Mouse (Mus musculus) thymus, adult 2 months (tissue): ENCODE results near the gene Ube2ql1. TPM values are rescaled to one million over a fixed set of nuclear protein-coding genes. Genes with fewer than 3 reads are reported as not detected.

Experiments used
- DNase-seq: peaks from one replicate; pipeline ENCODE4 v3.0.0; 2021
- H3K27ac ChIP-seq: fragments of 200-500 bp; 2 replicates; pipeline ENCODE4 v1.5.1; 2012; ENCODE audit warnings: low read length, control low read depth; ENCODE audit not compliant: control insufficient read depth, insufficient read depth
- H3K27me3 ChIP-seq: fragments of 200-500 bp; 2 replicates; pipeline ENCODE4 v1.6.1; 2012; ENCODE audit warnings: mild to moderate bottlenecking, low read length, moderate library complexity, mixed read lengths; ENCODE audit not compliant: control insufficient read depth, insufficient read depth
- H3K36me3 ChIP-seq: fragments of 200-500 bp; 2 replicates; pipeline ENCODE4 v1.6.1; 2012; ENCODE audit warnings: mild to moderate bottlenecking, low read length, moderate library complexity; ENCODE audit not compliant: control insufficient read depth, insufficient read depth
- H3K4me1 ChIP-seq: fragments of 200-500 bp; replicated peaks from 2 replicates; pipeline ENCODE4 v1.6.1; 2012; ENCODE audit warnings: low read length; ENCODE audit not compliant: control insufficient read depth, insufficient read depth
- H3K4me3 ChIP-seq: fragments of 200-500 bp; 2 replicates; pipeline ENCODE4 v1.5.1; 2012; ENCODE audit warnings: mild to moderate bottlenecking, low read length, control low read depth, moderate library complexity; ENCODE audit not compliant: control insufficient read depth, insufficient read depth
- CTCF ChIP-seq: fragments of 200-500 bp; IDR thresholded peaks from 2 replicates; pipeline ENCODE4 v1.5.1; 2012; ENCODE audit warnings: mild to moderate bottlenecking, control low read depth, low read length, moderate library complexity, borderline replicate concordance; ENCODE audit not compliant: control insufficient read depth, poor library complexity, insufficient read depth; ENCODE audit errors: extremely low read depth
- POLR2A ChIP-seq: fragments of 200-500 bp; IDR thresholded peaks from 2 replicates; pipeline ENCODE4 v1.6.1; 2012; ENCODE audit warnings: mild to moderate bottlenecking, low read length, control low read depth, moderate library complexity; ENCODE audit not compliant: control insufficient read depth, poor library complexity, insufficient read depth; ENCODE audit errors: extremely low read depth
- WGBS: fragments of 180-500 bp; shearing (Covaris S2); methylation state at CpG from one replicate; pipeline ENCODE4 v1.1.7; 2018; 5-methylcytosine and 5-hydroxymethylcytosine counted together
- polyA plus RNA-seq: library from polyadenylated mRNA; depleted of rRNA; stranded (reverse); fragments of >200 nt; gene quantifications from 2 replicates; pipeline ENCODE4 v1.2.3, GENCODE M21; 2012; rRNA removed

Gene Ube2ql1
- polyA plus RNA-seq, result 2.7 and 4.5 TPM in 2 replicates

GRCm38 (mm10) chr13:69739759-69740135 lies at the start of gene Ube2ql1:
Gene Ube2ql1, minus strand, starts transcription at chr13:69739889.
- Histone ChIP-seq H3K4me3 (peak within 1 kb of the TSS; percentile 36), H3K27me3 (peaks cover 9% of the 10 kb centered on the region; the same call in 1 of the 2 replicates), H3K4me1 (peaks cover 10% of the 10 kb centered on the region; the same call in 1 of the 2 replicates), H3K36me3 (no peaks in the 10 kb centered on the region), H3K27ac (no peak within 1 kb of the TSS)
- peak; percentile 67 for DNase-seq
- WGBS, result 1% methylated on average over 44 of the region's 46 CpGs
- TF ChIP-seq POLR2A (no peak), CTCF (peak; percentile 70; the same call in 1 of the 2 replicates)

- no peaks in the 10 kb centered on the region for H3K4me1 ChIP-seq
- no peak for DNase-seq
- H3K27ac ChIP-seq, result no peak overlapping the region
- WGBS, result 20% methylated on average over 5 of the region's 5 CpGs
- TF ChIP-seq POLR2A, result no peak
- TF ChIP-seq CTCF, result no peak
- no peaks in the 10 kb centered on the region for H3K36me3 ChIP-seq
- no peaks in the 10 kb centered on the region for H3K27me3 ChIP-seq
- no peak overlapping the region for H3K4me3 ChIP-seq
Measured at GRCm38 (mm10) chr13:69788704-69789103, 49.0 kb upstream of the Ube2ql1 start.

GRCm38 (mm10) chr13:69778221-69778620 lies 38.5 kb upstream of the Ube2ql1 start:
- H3K27me3 ChIP-seq, result no peaks in the 10 kb centered on the region
- H3K27ac ChIP-seq, result no peak overlapping the region
- 93% methylated on average over 19 of the region's 19 CpGs for WGBS
- H3K4me1 ChIP-seq, result no peaks in the 10 kb centered on the region
- TF ChIP-seq POLR2A, result no peak
- TF ChIP-seq CTCF, result no peak
- no peaks in the 10 kb centered on the region for H3K36me3 ChIP-seq
- DNase-seq, result no peak
- H3K4me3 ChIP-seq, result no peak overlapping the region

- WGBS, result 86% methylated on average over 4 of the region's 4 CpGs
- TF ChIP-seq CTCF, result no peak
- no peak for TF ChIP-seq POLR2A
- Histone ChIP-seq H3K36me3 (no peaks in the 10 kb centered on the region), H3K27me3 (no peaks in the 10 kb centered on the region), H3K4me1 (no peaks in the 10 kb centered on the region), H3K27ac (no peak overlapping the region), H3K4me3 (no peak overlapping the region)
- DNase-seq, result no peak
Measured at GRCm38 (mm10) chr13:69772358-69772757, 32.7 kb upstream of the Ube2ql1 start.

GRCm38 (mm10) chr13:69770538-69771456 lies 31.1 kb upstream of the Ube2ql1 start:
- TF ChIP-seq POLR2A, result no peak
- TF ChIP-seq CTCF, result no peak
- WGBS, result 69% methylated on average over 12 of the region's 12 CpGs

GRCm38 (mm10) chr13:69768152-69768551 lies 28.5 kb upstream of the Ube2ql1 start:
- Histone ChIP-seq H3K4me3 (no peak overlapping the region), H3K27me3 (no peaks in the 10 kb centered on the region), H3K27ac (no peak overlapping the region), H3K36me3 (no peaks in the 10 kb centered on the region), H3K4me1 (no peaks in the 10 kb centered on the region)
- TF ChIP-seq CTCF, result no peak
- no peak for TF ChIP-seq POLR2A
- DNase-seq, result no peak
- WGBS, result 91% methylated on average over 10 of the region's 10 CpGs

More at GRCm38 (mm10) chr13:69770538-69771456, 31.1 kb upstream of the Ube2ql1 start:
- H3K4me3 ChIP-seq, result no peak overlapping the region
- H3K27me3 ChIP-seq, result no peaks in the 10 kb centered on the region
- no peak for DNase-seq
- H3K27ac ChIP-seq, result no peak overlapping the region
- no peaks in the 10 kb centered on the region for H3K4me1 ChIP-seq
- no peaks in the 10 kb centered on the region for H3K36me3 ChIP-seq
